Mouse (Mus musculus): ENCODE data around the gene Fgfr1op2. TPM values are rescaled to one million over a fixed set of nuclear protein-coding genes. Genes with fewer than 3 reads are reported as not detected.

Fgfr1op2 gene
- 95.9 TPM for total RNA-seq (2023)

GRCm38 (mm10) chr6:146576903-146577302 is at the start of gene Fgfr1op2:
Fgfr1op2 (plus strand) TSS chr6:146577203.

DNA sequence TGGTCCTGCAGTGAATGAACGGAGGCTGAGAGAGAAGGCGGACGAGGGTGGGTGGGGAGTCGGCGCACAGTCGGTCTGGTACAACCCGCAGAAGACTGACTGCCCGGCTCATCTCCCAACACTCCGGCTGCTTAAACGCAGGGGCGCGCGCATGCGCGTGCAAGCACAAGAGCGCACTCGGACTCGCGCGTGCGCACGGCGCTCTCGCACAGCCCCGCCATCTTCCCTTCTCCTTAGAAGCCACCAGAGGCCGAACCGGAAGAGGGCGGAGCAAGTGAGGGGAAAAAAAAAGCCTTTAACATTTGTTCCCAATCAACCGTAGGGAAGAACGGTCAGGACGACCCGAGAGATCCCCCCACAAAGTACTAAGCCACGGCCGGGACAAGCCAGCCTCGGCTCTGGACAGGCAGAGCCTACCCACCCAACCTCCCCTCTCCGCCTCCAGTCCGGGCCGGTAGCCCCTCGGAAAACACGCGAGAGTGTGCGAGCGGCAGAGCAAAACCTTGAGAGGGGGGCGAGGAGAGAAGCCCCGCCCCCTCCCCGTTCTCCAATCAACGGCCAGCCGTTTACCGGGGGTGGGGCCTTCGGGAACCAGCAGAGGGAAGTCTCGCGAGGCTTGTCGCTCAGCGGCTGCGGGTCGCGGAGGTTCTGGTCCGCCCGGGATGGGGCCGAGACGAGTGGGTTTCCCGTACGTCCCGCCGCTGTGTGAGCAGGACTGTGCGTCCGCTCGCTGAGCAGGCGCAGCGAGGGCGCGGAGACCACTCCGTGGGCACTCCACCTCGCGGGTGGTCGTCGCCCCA is 507 bp downstream of the Fgfr1op2 start, which contains the start of gene Ints13:
Ints13 (minus strand) TSS at position 526 of the 800 bp plus-strand sequence.

DNA sequence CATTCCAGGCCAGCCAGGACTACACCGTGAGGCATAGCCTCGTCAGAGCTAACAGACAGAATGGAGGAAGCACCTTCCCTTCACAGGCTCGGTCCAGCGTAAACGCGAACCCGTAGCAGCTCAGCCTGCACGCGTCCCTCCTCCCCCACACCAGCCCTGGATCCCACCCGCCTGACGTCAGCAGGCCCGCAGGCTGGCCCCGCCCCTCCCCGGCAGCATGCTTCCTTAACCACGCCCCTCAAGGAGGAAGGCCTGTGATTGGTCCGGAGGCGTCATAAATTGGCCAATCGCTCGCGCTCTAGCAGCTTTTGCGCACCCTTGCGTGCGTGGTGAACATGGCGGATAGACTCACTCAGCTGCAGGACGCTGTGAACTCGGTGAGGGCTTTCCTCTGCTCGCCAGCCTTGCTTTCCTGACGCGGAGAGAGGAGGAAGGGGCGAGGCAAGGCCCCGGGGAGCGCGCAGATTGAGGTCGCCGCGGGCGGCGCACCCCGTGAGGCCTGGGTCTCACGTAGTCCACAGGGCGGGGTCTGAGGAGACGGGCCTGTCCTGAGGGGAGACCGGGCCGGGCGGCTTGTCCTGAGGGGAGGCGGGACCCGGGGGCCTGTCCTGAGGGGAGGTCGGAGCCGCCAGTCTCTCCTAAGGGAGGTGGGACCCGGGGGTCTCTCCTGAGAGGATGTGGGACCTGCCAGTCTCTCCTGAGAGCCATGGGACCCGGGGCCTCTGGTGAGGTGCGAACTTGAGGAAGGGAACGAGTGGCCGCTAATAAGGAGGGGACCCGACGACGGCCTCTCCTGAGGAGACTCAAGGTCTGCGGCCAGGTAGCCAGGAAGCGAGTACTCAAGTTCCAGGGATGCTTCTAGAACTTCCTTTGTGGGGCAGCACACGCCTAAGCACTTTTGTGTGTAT is 65.5 kb downstream of the Fgfr1op2 start, which contains the start of the genes Med21 and Tm7sf3:
Med21 (plus strand) TSS at position 272 of the 908 bp plus-strand sequence.
Tm7sf3 (minus strand) TSS at position 549 of the 908 bp plus-strand sequence.

Other genes with a start within 250 kb of the Fgfr1op2 start
- 172 TPM for gene Itpr2, start 75.0 kb upstream of the Fgfr1op2 start, total RNA-seq (2023)
- 74.3 TPM for gene Ints13, start 632 bp downstream of the Fgfr1op2 start, total RNA-seq (2023)
- 43.2 TPM for gene Med21, start 65.3 kb downstream of the Fgfr1op2 start, total RNA-seq (2023)
- 9.1 TPM for gene Tm7sf3, start 65.6 kb downstream of the Fgfr1op2 start, total RNA-seq (2023)
- gene Stk38l, start 147.8 kb downstream of the Fgfr1op2 start, total RNA-seq (2023) = 14.5 TPM
- 0.21 TPM for gene Arntl2, start 218.9 kb downstream of the Fgfr1op2 start, total RNA-seq (2023)

Data from CD8-positive naive resting alpha-beta T cell, adult 57 days (primary cell).